Mouse (Mus musculus): Measurements from ENCODE around the gene Vwa2. TPM values are rescaled to one million over a fixed set of nuclear protein-coding genes. Genes with fewer than 3 reads are reported as not detected.

Vwa2 gene
- total and polyA plus RNA-seq, 3 experiments: not detected

GRCm38 (mm10) chr19:56920232-56920631 is 46.2 kb downstream of the Vwa2 start:
- Histone ChIP-seq H3K36me3 (replicated peaks in 1 of 2; ENCODE audit: control insufficient read depth in 1 of 2, insufficient read depth in 1 of 2, low read length in 1 of 2) (peaks cover 0 to 11% of the 10 kb centered on the region in 2 experiments), H3K27ac (ENCODE audit: insufficient read depth, low read depth) (no peak overlapping the region), H3K9me3 (replicated peaks; ENCODE audit: low read length) (no peaks in the 10 kb centered on the region), H3K4me2 (ENCODE audit: insufficient read depth, low read depth, poor library complexity, severe bottlenecking) (no peak overlapping the region), H3K4me1 (ENCODE audit: control insufficient read depth in 1 of 2, insufficient read depth in 2 of 2) (no peaks in the 10 kb centered on the region), H3K9ac (ENCODE audit: insufficient read depth, low read depth) (no peak overlapping the region), H3K79me2 (replicated peaks; ENCODE audit: control insufficient read depth, extremely low read depth, insufficient read depth, poor library complexity, severe bottlenecking) (no peaks in the 10 kb centered on the region), H3K4me3 (replicated peaks in 1 of 3; ENCODE audit: low read depth in 2 of 3, low read length in 2 of 3, poor library complexity in 1 of 3) (no peak overlapping the region), H3K27me3 (replicated peaks) (no peaks in the 10 kb centered on the region)
- in situ Hi-C loops (cut with MboI; ENCODE audit: low pct_ligation_motif_present, low pct_unique_long_range_greater_than_20kb, low sequenced_read_pairs) (loop anchor here (5.0 to 25.0 kb wide), 3 partner anchors 107 to 392 kb away; partner anchors contain the start of gene Ablim1), dilution Hi-C loops (cut with MboI; ENCODE audit: extremely low pct_ligation_motif_present, extremely low pct_unique_long_range_greater_than_20kb, low sequenced_read_pairs) (no loop called here)
- DNase-seq (ENCODE audit: extremely low read depth): no peak
- no peak for TF ChIP-seq CHD1 (IDR thresholded peaks at IDR 0.05; ENCODE audit: low read depth, low read length)

DNA sequence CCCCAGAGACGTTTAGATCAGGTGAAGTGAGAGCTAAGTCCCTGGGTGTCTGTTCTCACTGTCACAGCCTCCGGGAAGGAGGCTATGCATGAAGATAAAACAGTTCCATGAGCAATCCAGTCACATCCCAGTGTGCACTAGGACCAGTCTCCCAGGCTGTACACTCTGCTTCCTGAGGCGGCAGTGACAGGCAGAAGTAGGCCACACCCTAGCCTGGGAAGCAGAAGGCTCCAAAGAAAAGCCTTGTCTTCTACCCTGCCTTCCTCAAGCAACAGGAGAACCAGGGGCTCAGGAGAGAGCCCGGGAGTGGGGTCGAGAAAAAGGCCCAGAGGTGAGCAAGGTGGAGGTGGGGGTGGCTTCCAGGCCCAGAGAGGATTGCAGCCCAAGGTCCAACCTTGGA is 47.7 kb downstream of the Vwa2 start:
- no peak overlapping the region for H3K9ac ChIP-seq (ENCODE audit: insufficient read depth, low read depth)
- H3K4me2 ChIP-seq (ENCODE audit: insufficient read depth, low read depth, poor library complexity, severe bottlenecking): no peak overlapping the region
- H3K79me2 ChIP-seq (replicated peaks; ENCODE audit: control insufficient read depth, extremely low read depth, insufficient read depth, poor library complexity, severe bottlenecking): no peaks in the 10 kb centered on the region
- H3K27me3 ChIP-seq (replicated peaks): no peaks in the 10 kb centered on the region
- no peaks in the 10 kb centered on the region for H3K4me1 ChIP-seq (ENCODE audit: control insufficient read depth in 1 of 2, insufficient read depth in 2 of 2)
- in situ Hi-C loops (cut with MboI; ENCODE audit: low pct_ligation_motif_present, low pct_unique_long_range_greater_than_20kb, low sequenced_read_pairs) (loop anchor here (5.0 to 25.0 kb wide), 3 partner anchors 106 to 391 kb away; partner anchors contain the start of gene Ablim1), dilution Hi-C loops (cut with MboI; ENCODE audit: extremely low pct_ligation_motif_present, extremely low pct_unique_long_range_greater_than_20kb, low sequenced_read_pairs) (no loop called here)
- no peaks in the 10 kb centered on the region for H3K36me3 ChIP-seq (replicated peaks in 1 of 2; ENCODE audit: control insufficient read depth in 1 of 2, insufficient read depth in 1 of 2, low read length in 1 of 2)
- TF ChIP-seq UBTF (IDR thresholded peaks at IDR 0.05; ENCODE audit: low read depth, low read length) (no peak), ZNF384 (IDR thresholded peaks at IDR 0.05; ENCODE audit: low read depth, low read length) (no peak), NELFE (IDR thresholded peaks at IDR 0.05; ENCODE audit: low read depth, low read length) (no peak), HCFC1 (IDR thresholded peaks at IDR 0.05; ENCODE audit: low read depth, low read length) (no peak), USF2 (conservative IDR thresholded peaks at IDR 0.05; ENCODE audit: low read depth, low read length) (no peak), JUND (conservative IDR thresholded peaks at IDR 0.05; ENCODE audit: low read depth, low read length) (no peak), PAX5 (IDR thresholded peaks at IDR 0.05; ENCODE audit: low read length) (no peak), MXI1 (IDR thresholded peaks at IDR 0.05; ENCODE audit: low read depth, low read length) (no peak), ELF1 (IDR thresholded peaks at IDR 0.05; ENCODE audit: low read depth, low read length) (no peak), JUN (IDR thresholded peaks at IDR 0.05; ENCODE audit: insufficient read depth, low read depth, low read length) (no peak), ZKSCAN1 (IDR thresholded peaks at IDR 0.05; ENCODE audit: borderline replicate concordance, low read depth, low read length) (no peak), ZMIZ1 (IDR thresholded peaks at IDR 0.05; ENCODE audit: low read depth, low read length) (no peak)
- H3K27ac ChIP-seq (ENCODE audit: insufficient read depth, low read depth): no peak overlapping the region
- no peak for DNase-seq (ENCODE audit: extremely low read depth)
- H3K9me3 ChIP-seq (replicated peaks; ENCODE audit: low read length): no peaks in the 10 kb centered on the region
- no peak overlapping the region for H3K4me3 ChIP-seq (replicated peaks in 1 of 3; ENCODE audit: low read depth in 2 of 3, low read length in 2 of 3, poor library complexity in 1 of 3)

DNA sequence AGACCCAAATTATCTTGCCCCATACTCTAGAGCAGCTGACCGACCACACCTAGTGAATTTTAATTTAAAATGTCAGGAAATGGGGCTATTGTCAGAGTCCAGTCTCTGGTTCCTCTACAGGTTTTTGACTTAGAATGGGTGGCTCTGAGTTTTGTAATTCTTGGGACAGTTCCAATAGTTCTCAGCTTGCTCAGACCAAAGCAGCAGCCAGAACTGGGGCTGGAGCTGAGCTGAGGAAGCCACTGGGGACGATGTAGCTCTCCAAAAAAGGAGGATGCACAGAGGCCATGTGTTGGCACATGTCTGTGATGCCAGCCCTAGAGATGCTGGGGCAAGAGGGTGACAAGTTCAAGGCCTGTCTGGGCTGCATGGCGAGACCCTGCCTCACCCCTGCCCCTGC is 55.3 kb downstream of the Vwa2 start:
- in situ Hi-C loops (cut with MboI; ENCODE audit: low pct_ligation_motif_present, low pct_unique_long_range_greater_than_20kb, low sequenced_read_pairs): no loop called here
- TF ChIP-seq SIN3A (IDR thresholded peaks at IDR 0.05; ENCODE audit: low read length) (no peak), JUN (IDR thresholded peaks at IDR 0.05; ENCODE audit: insufficient read depth, low read depth, low read length) (no peak), IRF4 (IDR thresholded peaks at IDR 0.05; ENCODE audit: low read depth, low read length) (no peak), NRF1 (IDR thresholded peaks at IDR 0.05; ENCODE audit: low read depth, low read length) (no peak), POLR2A (IDR thresholded peaks at IDR 0.05; ENCODE audit: low read depth, low read length) (no peak), ZKSCAN1 (IDR thresholded peaks at IDR 0.05; ENCODE audit: borderline replicate concordance, low read depth, low read length) (no peak), TBP (conservative IDR thresholded peaks at IDR 0.05; ENCODE audit: low read depth, low read length) (no peak), RAD21 (IDR thresholded peaks at IDR 0.05; ENCODE audit: low read depth, low read length) (no peak), TCF12 (IDR thresholded peaks at IDR 0.05; ENCODE audit: low read depth, low read length) (no peak), EP300 (IDR thresholded peaks at IDR 0.05; ENCODE audit: low read length) (no peak), USF2 (conservative IDR thresholded peaks at IDR 0.05; ENCODE audit: low read depth, low read length) (no peak)
- dilution Hi-C loops (cut with MboI; ENCODE audit: extremely low pct_ligation_motif_present, extremely low pct_unique_long_range_greater_than_20kb, low sequenced_read_pairs): no loop called here

More for the DNA sequence above, 55.3 kb downstream of the Vwa2 start:
- no peak overlapping the region for H3K4me3 ChIP-seq (replicated peaks in 1 of 3; ENCODE audit: low read depth in 2 of 3, low read length in 2 of 3, poor library complexity in 1 of 3)
- H3K36me3 ChIP-seq (replicated peaks in 1 of 2; ENCODE audit: control insufficient read depth in 1 of 2, insufficient read depth in 1 of 2, low read length in 1 of 2): no peaks in the 10 kb centered on the region
- H3K9me3 ChIP-seq (replicated peaks; ENCODE audit: low read length): no peaks in the 10 kb centered on the region
- H3K27me3 ChIP-seq (replicated peaks): peaks cover 12% of the 10 kb centered on the region
- H3K4me1 ChIP-seq (ENCODE audit: control insufficient read depth in 1 of 2, insufficient read depth in 2 of 2): no peaks in the 10 kb centered on the region
- H3K27ac ChIP-seq (ENCODE audit: insufficient read depth, low read depth): no peak overlapping the region
- DNase-seq (ENCODE audit: extremely low read depth): no peak
- no peaks in the 10 kb centered on the region for H3K79me2 ChIP-seq (replicated peaks; ENCODE audit: control insufficient read depth, extremely low read depth, insufficient read depth, poor library complexity, severe bottlenecking)
- H3K9ac ChIP-seq (ENCODE audit: insufficient read depth, low read depth): no peak overlapping the region
- no peak overlapping the region for H3K4me2 ChIP-seq (ENCODE audit: insufficient read depth, low read depth, poor library complexity, severe bottlenecking)

All from CH12.LX (cell line).